Mouse (Mus musculus): ENCODE results near the gene Igsf21.

Igsf21 gene

GRCm38 (mm10) chr4:140192276-140193002 lies 54.1 kb downstream of the Igsf21 start:
- DNase-seq (ENCODE audit: low spot score in 2 of 2), result no peak

GRCm38 (mm10) chr4:140189601-140190000 lies 57.0 kb downstream of the Igsf21 start:
- DNase-seq (ENCODE audit: low spot score in 2 of 2), result peak; percentile 22 to 57

- no peak for DNase-seq (ENCODE audit: low spot score in 2 of 2)
Measured at GRCm38 (mm10) chr4:140188626-140189025, 58.0 kb downstream of the Igsf21 start.

- DNase-seq (ENCODE audit: low spot score in 2 of 2), result no peak
Measured at GRCm38 (mm10) chr4:140187404-140188145, 59.0 kb downstream of the Igsf21 start.

GRCm38 (mm10) chr4:140179576-140179975 lies 67.0 kb downstream of the Igsf21 start:
- DNase-seq (ENCODE audit: low spot score in 2 of 2), result no peak

GRCm38 (mm10) chr4:140177055-140177454 lies 69.5 kb downstream of the Igsf21 start:
- DNase-seq (ENCODE audit: low spot score in 2 of 2), result no peak

GRCm38 (mm10) chr4:140173746-140174399 lies 72.7 kb downstream of the Igsf21 start:
- DNase-seq (ENCODE audit: low spot score in 2 of 2), result no peak

- DNase-seq (ENCODE audit: low spot score in 2 of 2), result no peak
Measured at GRCm38 (mm10) chr4:140173084-140173483, 73.5 kb downstream of the Igsf21 start.

GRCm38 (mm10) chr4:140171917-140172316 lies 74.7 kb downstream of the Igsf21 start:
- DNase-seq (ENCODE audit: low spot score in 2 of 2), result no peak

GRCm38 (mm10) chr4:140171189-140171588 lies 75.4 kb downstream of the Igsf21 start:
- DNase-seq (ENCODE audit: low spot score in 2 of 2), result no peak

- DNase-seq (ENCODE audit: low spot score in 2 of 2), result no peak
Measured at GRCm38 (mm10) chr4:140165851-140166250, 80.7 kb downstream of the Igsf21 start.

GRCm38 (mm10) chr4:140164662-140165061 lies 81.9 kb downstream of the Igsf21 start:
- DNase-seq (ENCODE audit: low spot score in 2 of 2), result no peak

- no peak for DNase-seq (ENCODE audit: low spot score in 2 of 2)
Measured at GRCm38 (mm10) chr4:140159617-140160016, 87.0 kb downstream of the Igsf21 start.

GRCm38 (mm10) chr4:140154899-140155463 lies 91.6 kb downstream of the Igsf21 start:
- no peak for DNase-seq (ENCODE audit: low spot score in 2 of 2)

GRCm38 (mm10) chr4:140154484-140154883 lies 92.1 kb downstream of the Igsf21 start:
- DNase-seq (ENCODE audit: low spot score in 2 of 2), result no peak

- no peak for DNase-seq (ENCODE audit: low spot score in 2 of 2)
Measured at GRCm38 (mm10) chr4:140153711-140154114, 92.9 kb downstream of the Igsf21 start.

GRCm38 (mm10) chr4:140153101-140153500 lies 93.5 kb downstream of the Igsf21 start:
- no peak for DNase-seq (ENCODE audit: low spot score in 2 of 2)

GRCm38 (mm10) chr4:140149706-140150105 lies 96.9 kb downstream of the Igsf21 start:
- no peak for DNase-seq (ENCODE audit: low spot score in 2 of 2)

GRCm38 (mm10) chr4:140147857-140148695 lies 98.5 kb downstream of the Igsf21 start:
- peak; percentile 41 to 49 for DNase-seq (ENCODE audit: low spot score in 2 of 2)

GRCm38 (mm10) chr4:140147079-140147840 lies 99.3 kb downstream of the Igsf21 start:
- DNase-seq (ENCODE audit: low spot score in 2 of 2), result no peak

Data from right cerebral cortex, postnatal 36 days (tissue).